Mouse (Mus musculus) embryonic facial prominence, embryonic 12.5 days (tissue): ENCODE measurements at regions not wholly inside any gene's neighbourhood (a gene's known extent, or its start where the extent isn't known, plus 50 kb on each side); places are given as distances from the start of the nearest gene placed in this dataset.

Experiments used
- ATAC-seq: fragments of 200-750 bp; cut with Nextera tagmentation; 2 replicates; pipeline ENCODE4 v1.8.0; 2017; ENCODE audit not compliant: insufficient number of reproducible peaks, insufficient read depth, low FRiP score, low TSS enrichment
- H3K27ac ChIP-seq: fragments of 300-500 bp; sonication (generic); 2 replicates; pipeline ENCODE4 v1.5.1; 2016; ENCODE audit warnings: mild to moderate bottlenecking
- H3K27me3 ChIP-seq: fragments of 300-500 bp; sonication (generic); 2 replicates; pipeline ENCODE4 v1.6.1; 2016; ENCODE audit warnings: mild to moderate bottlenecking, moderate library complexity
- H3K36me3 ChIP-seq: fragments of 300-500 bp; sonication (generic); 2 replicates; pipeline ENCODE4 v1.6.1; 2016; ENCODE audit warnings: mild to moderate bottlenecking
- H3K4me1 ChIP-seq: fragments of 300-500 bp; sonication (generic); 2 replicates; pipeline ENCODE4 v1.6.1; 2016
- H3K4me2 ChIP-seq: fragments of 300-500 bp; sonication (generic); replicated peaks from 2 replicates; pipeline ENCODE4 v1.6.1; 2016; ENCODE audit warnings: mild to moderate bottlenecking, moderate library complexity
- H3K4me3 ChIP-seq: fragments of 300-500 bp; sonication (generic); 2 replicates; pipeline ENCODE4 v1.5.1; 2016; ENCODE audit warnings: mild to moderate bottlenecking
- H3K9ac ChIP-seq: fragments of 300-500 bp; sonication (generic); 2 replicates; pipeline ENCODE4 v1.6.1; 2016; ENCODE audit warnings: mild to moderate bottlenecking, moderate library complexity
- H3K9me3 ChIP-seq: fragments of 300-500 bp; sonication (generic); 2 replicates; pipeline ENCODE4 v1.6.1; 2016; ENCODE audit warnings: mild to moderate bottlenecking, moderate library complexity
- WGBS: fragments of 180-500 bp; shearing (Covaris S2); methylation state at CpG from one replicate; pipeline ENCODE4 v1.1.7; 2016; 5-methylcytosine and 5-hydroxymethylcytosine counted together

DNA sequence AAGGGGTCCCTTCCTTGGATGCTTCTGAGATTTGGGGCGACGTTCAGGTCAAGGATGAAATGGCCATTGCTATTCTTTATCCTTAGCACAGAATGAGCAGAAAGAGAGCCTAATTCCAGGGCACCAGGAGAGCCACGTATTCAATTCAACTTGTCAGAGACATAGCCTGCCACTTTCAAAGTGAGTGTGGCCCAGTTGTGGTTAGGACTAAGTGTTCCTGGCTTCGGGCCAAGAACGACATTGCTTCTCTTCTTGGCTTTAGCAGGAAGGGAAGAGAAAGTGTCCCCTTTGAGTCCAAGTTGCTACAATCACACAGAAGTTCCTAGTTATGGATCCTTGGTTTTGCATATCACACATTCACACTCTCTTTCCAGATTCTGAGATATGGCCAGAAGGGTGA is 964.0 kb downstream of the Epha4 start:
- Histone ChIP-seq H3K36me3 (no peaks in the 10 kb centered on the region), H3K9me3 (no peaks in the 10 kb centered on the region), H3K4me1 (no peaks in the 10 kb centered on the region; the same call in 1 of the 2 replicates), H3K4me3 (no peak overlapping the region), H3K27me3 (no peaks in the 10 kb centered on the region), H3K9ac (no peak overlapping the region), H3K27ac (no peak overlapping the region), H3K4me2 (no peak overlapping the region)
- WGBS, result 66% methylated on average over 5 of the region's 5 CpGs
- no peak for ATAC-seq

GRCm38 (mm10) chr1:76559441-76559840 is 955.4 kb downstream of the Epha4 start:
- Histone ChIP-seq H3K9me3 (no peaks in the 10 kb centered on the region), H3K4me2 (no peak overlapping the region), H3K27ac (no peak overlapping the region), H3K27me3 (no peaks in the 10 kb centered on the region), H3K36me3 (no peaks in the 10 kb centered on the region), H3K4me1 (no peaks in the 10 kb centered on the region), H3K4me3 (no peak overlapping the region), H3K9ac (no peak overlapping the region)
- WGBS, result 90% methylated on average over 7 of the region's 7 CpGs
- no peak for ATAC-seq

DNA sequence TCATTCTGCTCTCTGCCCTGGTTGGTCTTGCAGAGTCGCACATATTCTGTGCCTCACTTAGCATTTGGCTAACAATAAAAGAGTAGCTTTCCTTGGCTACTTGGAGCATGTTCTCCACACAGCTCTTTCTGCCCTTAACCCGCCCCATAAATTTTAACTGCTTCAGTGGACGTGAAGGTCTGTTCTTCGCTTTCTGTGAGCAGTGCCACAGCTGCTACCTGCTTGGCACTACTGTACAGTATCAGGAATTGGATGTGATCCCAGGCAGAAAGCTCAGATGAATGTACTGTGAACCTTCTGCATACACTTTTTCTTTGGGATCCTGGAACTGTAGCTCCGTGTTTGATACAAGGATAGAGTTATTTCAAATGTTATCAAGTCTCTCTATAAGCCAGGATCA is 939.4 kb downstream of the Epha4 start:
- H3K9me3 ChIP-seq, result no peaks in the 10 kb centered on the region
- no peak overlapping the region for H3K4me3 ChIP-seq
- H3K27me3 ChIP-seq, result no peaks in the 10 kb centered on the region
- no peak for ATAC-seq
- H3K9ac ChIP-seq, result no peak overlapping the region
- H3K4me1 ChIP-seq, result no peaks in the 10 kb centered on the region
- H3K27ac ChIP-seq, result no peak overlapping the region
- no peak overlapping the region for H3K4me2 ChIP-seq
- 87% methylated on average over 5 of the region's 5 CpGs for WGBS
- H3K36me3 ChIP-seq, result no peaks in the 10 kb centered on the region

DNA sequence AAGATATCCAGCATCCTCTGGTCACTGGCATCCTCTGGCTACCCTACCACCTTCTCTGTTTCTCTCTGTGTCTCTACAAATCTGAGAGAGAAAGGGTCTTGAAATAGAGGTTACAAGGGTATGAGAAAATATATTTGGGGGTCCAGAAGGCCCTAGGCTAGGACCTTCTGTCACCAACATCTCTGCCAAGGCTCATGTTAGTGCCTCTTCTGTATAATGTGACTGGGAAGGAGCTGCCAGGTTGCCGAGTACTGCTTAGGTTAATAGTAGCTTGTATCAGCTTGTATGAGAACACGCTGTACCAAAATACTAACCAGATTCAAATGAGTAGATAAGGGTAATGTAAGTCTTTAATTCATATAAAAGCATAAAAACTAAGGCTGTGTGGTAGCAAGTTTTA is 929.0 kb downstream of the Epha4 start:
- Histone ChIP-seq H3K9me3 (no peaks in the 10 kb centered on the region), H3K4me3 (no peak overlapping the region), H3K4me2 (no peak overlapping the region), H3K27me3 (no peaks in the 10 kb centered on the region), H3K9ac (no peak overlapping the region), H3K4me1 (no peaks in the 10 kb centered on the region), H3K27ac (no peak overlapping the region), H3K36me3 (no peaks in the 10 kb centered on the region)
- 87% methylated on average over 2 of the region's 2 CpGs for WGBS
- no peak for ATAC-seq

- no peak for ATAC-seq
Measured at GRCm38 (mm10) chr1:76625831-76626230, 889.1 kb downstream of the Epha4 start.

DNA sequence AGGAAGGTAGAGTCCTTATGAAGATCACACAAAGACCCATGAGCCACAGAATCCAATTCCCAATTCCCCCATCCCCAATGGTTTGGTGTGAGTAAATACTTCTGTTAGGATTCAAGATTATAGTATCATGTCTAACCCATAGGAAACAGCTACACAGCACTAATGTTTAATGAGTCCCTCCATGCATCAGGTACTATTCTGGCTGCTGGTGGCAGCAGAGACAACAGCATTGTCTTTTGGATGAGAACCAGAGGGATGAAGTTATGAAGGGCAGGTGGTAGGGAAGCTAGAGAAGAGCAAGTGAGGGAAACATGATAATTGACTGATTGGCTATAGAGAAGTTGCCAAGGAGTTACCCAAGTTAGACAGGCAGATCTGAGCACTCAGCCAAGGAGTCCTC is 885.0 kb downstream of the Epha4 start:
- Histone ChIP-seq H3K9me3 (no peaks in the 10 kb centered on the region), H3K27ac (no peak overlapping the region), H3K9ac (no peak overlapping the region), H3K4me1 (no peaks in the 10 kb centered on the region), H3K4me2 (no peak overlapping the region), H3K27me3 (no peaks in the 10 kb centered on the region), H3K36me3 (no peaks in the 10 kb centered on the region), H3K4me3 (no peak overlapping the region)
- no peak for ATAC-seq

More at GRCm38 (mm10) chr1:76625831-76626230, 889.1 kb downstream of the Epha4 start:
- H3K4me2 ChIP-seq, result no peak overlapping the region
- no peaks in the 10 kb centered on the region for H3K27me3 ChIP-seq
- no peak overlapping the region for H3K4me3 ChIP-seq
- 80% methylated on average over 3 of the region's 3 CpGs for WGBS
- H3K4me1 ChIP-seq, result no peaks in the 10 kb centered on the region
- no peak overlapping the region for H3K9ac ChIP-seq
- no peaks in the 10 kb centered on the region for H3K9me3 ChIP-seq
- no peaks in the 10 kb centered on the region for H3K36me3 ChIP-seq
- no peak overlapping the region for H3K27ac ChIP-seq

- Histone ChIP-seq H3K4me2 (no peak overlapping the region), H3K4me3 (no peak overlapping the region), H3K9ac (no peak overlapping the region), H3K27ac (no peak overlapping the region), H3K9me3 (no peaks in the 10 kb centered on the region), H3K36me3 (no peaks in the 10 kb centered on the region), H3K27me3 (no peaks in the 10 kb centered on the region), H3K4me1 (no peaks in the 10 kb centered on the region)
- WGBS, result 75% methylated on average over 1 of the region's 1 CpGs
- ATAC-seq, result no peak
Measured at GRCm38 (mm10) chr1:76634071-76634470, 880.8 kb downstream of the Epha4 start.

GRCm38 (mm10) chr1:76637268-76638009 is 877.4 kb downstream of the Epha4 start:
- Histone ChIP-seq H3K27ac (no peak overlapping the region), H3K27me3 (no peaks in the 10 kb centered on the region), H3K9me3 (no peaks in the 10 kb centered on the region), H3K4me1 (no peaks in the 10 kb centered on the region), H3K36me3 (no peaks in the 10 kb centered on the region), H3K4me2 (peak overlapping the region; percentile 18; the same call in 1 of the 2 replicates), H3K9ac (no peak overlapping the region), H3K4me3 (no peak overlapping the region)
- no peak for ATAC-seq
- WGBS, result 53% methylated on average over 19 of the region's 19 CpGs

DNA sequence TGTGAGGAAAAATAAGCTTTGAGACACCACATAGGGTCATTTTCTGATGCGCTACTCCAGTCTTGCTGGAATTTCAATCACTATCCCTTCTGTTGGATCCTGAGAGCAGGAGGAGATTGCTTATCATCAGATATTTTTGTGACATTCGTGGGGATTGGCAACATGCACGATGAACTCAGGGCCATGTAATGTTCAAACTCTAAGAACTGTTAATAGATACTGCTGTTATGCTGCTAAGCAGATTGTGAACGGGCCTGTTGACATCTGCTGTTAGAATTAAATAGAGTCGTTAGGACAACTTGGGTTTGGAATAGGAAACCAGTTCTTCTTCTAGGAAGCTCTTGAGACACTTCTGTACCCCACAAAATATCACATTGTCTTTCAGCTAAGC is 876.9 kb downstream of the Epha4 start:
- H3K4me3 ChIP-seq, result no peak overlapping the region
- no peaks in the 10 kb centered on the region for H3K27me3 ChIP-seq
- no peak overlapping the region for H3K9ac ChIP-seq
- ATAC-seq, result no peak
- no peak overlapping the region for H3K4me2 ChIP-seq
- no peak overlapping the region for H3K27ac ChIP-seq
- no peaks in the 10 kb centered on the region for H3K4me1 ChIP-seq
- no peaks in the 10 kb centered on the region for H3K9me3 ChIP-seq
- H3K36me3 ChIP-seq, result no peaks in the 10 kb centered on the region
- 80% methylated on average over 5 of the region's 5 CpGs for WGBS

DNA sequence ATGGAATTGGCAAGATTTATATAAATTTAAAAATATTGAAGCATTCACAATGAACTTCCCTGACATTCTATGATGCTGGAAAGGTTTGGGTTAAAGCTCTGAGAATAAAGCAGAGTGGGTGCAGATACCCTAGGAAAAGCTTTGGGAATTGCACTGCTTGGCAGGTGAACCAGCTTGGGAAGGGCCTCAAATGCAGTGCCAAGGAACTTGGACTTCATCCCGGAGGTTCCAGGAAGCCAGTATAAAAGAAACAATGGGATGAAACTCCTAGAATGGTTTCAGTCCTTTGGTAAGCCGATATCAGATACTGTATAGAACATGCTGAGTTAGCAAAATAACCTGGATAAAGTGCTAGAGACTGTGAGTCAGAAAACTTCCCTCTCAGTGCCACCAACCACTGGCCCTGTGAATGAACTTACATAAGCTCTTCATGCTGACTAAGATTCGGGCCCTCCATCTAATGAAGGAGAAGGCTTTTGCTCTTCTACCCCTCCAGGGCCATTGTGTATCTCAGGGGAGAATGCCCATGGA is 873.6 kb downstream of the Epha4 start:
- no peak overlapping the region for H3K4me3 ChIP-seq
- H3K9me3 ChIP-seq, result no peaks in the 10 kb centered on the region
- no peaks in the 10 kb centered on the region for H3K27me3 ChIP-seq
- H3K4me1 ChIP-seq, result no peaks in the 10 kb centered on the region
- H3K9ac ChIP-seq, result no peak overlapping the region
- WGBS, result 87% methylated on average over 3 of the region's 3 CpGs
- no peak for ATAC-seq
- no peak overlapping the region for H3K27ac ChIP-seq
- no peak overlapping the region for H3K4me2 ChIP-seq
- H3K36me3 ChIP-seq, result no peaks in the 10 kb centered on the region

- no peaks in the 10 kb centered on the region for H3K4me1 ChIP-seq
- no peak overlapping the region for H3K27ac ChIP-seq
- H3K4me2 ChIP-seq, result no peak overlapping the region
- H3K4me3 ChIP-seq, result no peak overlapping the region
- H3K27me3 ChIP-seq, result no peaks in the 10 kb centered on the region
- no peaks in the 10 kb centered on the region for H3K36me3 ChIP-seq
- H3K9ac ChIP-seq, result no peak overlapping the region
- 80% methylated on average over 6 of the region's 6 CpGs for WGBS
- H3K9me3 ChIP-seq, result no peaks in the 10 kb centered on the region
- no peak for ATAC-seq
Measured at GRCm38 (mm10) chr1:76642703-76643102, 872.2 kb downstream of the Epha4 start.

DNA sequence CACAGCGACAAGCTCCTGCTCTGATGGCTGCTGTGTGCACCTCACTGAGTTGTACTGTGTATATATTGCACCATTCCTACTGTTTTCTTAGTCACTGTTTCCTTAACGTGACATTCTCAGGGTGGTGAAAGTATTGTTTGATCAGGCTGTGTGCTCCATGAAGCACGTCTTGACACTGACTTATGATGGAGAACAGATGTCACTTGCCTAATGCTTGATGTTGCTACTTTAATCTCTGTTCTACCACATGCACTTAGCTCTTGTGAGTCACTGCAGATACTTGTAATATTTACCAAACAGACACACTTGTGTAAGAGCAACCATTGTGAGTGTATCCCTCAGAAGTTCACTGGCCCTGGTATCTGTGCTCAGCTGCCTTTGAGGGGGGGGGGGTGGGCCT is 870.0 kb downstream of the Epha4 start:
- no peak overlapping the region for H3K9ac ChIP-seq
- WGBS, result 59% methylated on average over 3 of the region's 3 CpGs
- no peak overlapping the region for H3K4me3 ChIP-seq
- no peak overlapping the region for H3K27ac ChIP-seq
- H3K4me2 ChIP-seq, result no peak overlapping the region
- no peaks in the 10 kb centered on the region for H3K36me3 ChIP-seq
- no peaks in the 10 kb centered on the region for H3K27me3 ChIP-seq
- H3K9me3 ChIP-seq, result no peaks in the 10 kb centered on the region
- no peaks in the 10 kb centered on the region for H3K4me1 ChIP-seq
- no peak for ATAC-seq
